Mouse (Mus musculus): ENCODE measurements around the gene Rap2c. TPM values are rescaled to one million over a fixed set of nuclear protein-coding genes. Genes with fewer than 3 reads are reported as not detected.

Gene Rap2c
- total and polyA plus RNA-seq, 3 experiments = 14.5 to 16.0 TPM; not detected in 1

GRCm38 (mm10) chrX:51012280-51012679 lies 5.5 kb downstream of the Rap2c start:
- no peaks in the 10 kb centered on the region for H3K4me1 ChIP-seq (ENCODE audit: control insufficient read depth in 1 of 2, insufficient read depth in 2 of 2, low read length in 2 of 2)
- no peak for DNase-seq (ENCODE audit: low read depth, low spot score)
- H3K27me3 ChIP-seq (ENCODE audit: control insufficient read depth in 1 of 2, insufficient read depth in 2 of 2, low read length in 2 of 2) = no peaks in the 10 kb centered on the region
- peaks cover 10% of the 10 kb centered on the region for H3K79me2 ChIP-seq (ENCODE audit: control insufficient read depth, insufficient read depth, low read length, poor library complexity)
- no peaks in the 10 kb centered on the region for H3K9me3 ChIP-seq (replicated peaks; ENCODE audit: insufficient read depth, low read length)
- no peak overlapping the region for H3K4me3 ChIP-seq (ENCODE audit: control insufficient read depth in 1 of 2, insufficient read depth in 1 of 2, low read depth in 2 of 2, low read length in 2 of 2)
- no peak overlapping the region for H3K9ac ChIP-seq (ENCODE audit: control insufficient read depth, low read depth, low read length, poor library complexity, severe bottlenecking)
- H3K36me3 ChIP-seq (ENCODE audit: control insufficient read depth in 1 of 2, insufficient read depth in 2 of 2, low read length in 2 of 2) = peaks cover 4 to 7% of the 10 kb centered on the region in 2 experiments
- TF ChIP-seq CHD2 (IDR thresholded peaks at IDR 0.05; ENCODE audit: low read length) (no peak), NELFE (IDR thresholded peaks at IDR 0.05; ENCODE audit: low read depth, low read length) (no peak), ZKSCAN1 (IDR thresholded peaks at IDR 0.05; ENCODE audit: low read depth, low read length) (no peak), ZC3H11A (IDR thresholded peaks at IDR 0.05; ENCODE audit: low read depth, low read length) (no peak), MAFK (IDR thresholded peaks at IDR 0.05; ENCODE audit: borderline replicate concordance, low read depth, low read length) (no peak), MAX (IDR thresholded peaks at IDR 0.05; ENCODE audit: low read length) (no peak), POLR2AphosphoS5 (IDR thresholded peaks at IDR 0.05; ENCODE audit: borderline replicate concordance, low read depth, low read length) (no peak), ELF1 (IDR thresholded peaks at IDR 0.05; ENCODE audit: low read depth, low read length) (no peak), MYB (IDR thresholded peaks at IDR 0.05; ENCODE audit: low read depth, low read length) (no peak), BHLHE40 (IDR thresholded peaks at IDR 0.05; ENCODE audit: borderline replicate concordance, low read depth, low read length) (no peak), MXI1 (IDR thresholded peaks at IDR 0.05; ENCODE audit: low read depth, low read length) (no peak), ZNF384 (IDR thresholded peaks at IDR 0.05; ENCODE audit: low read depth, low read length) (no peak), RAD21 (IDR thresholded peaks at IDR 0.05; ENCODE audit: low read depth, low read length) (no peak), SIN3A (IDR thresholded peaks at IDR 0.05; ENCODE audit: low read length) (no peak), POLR2AphosphoS2 (IDR thresholded peaks at IDR 0.05; ENCODE audit: low read length) (no peak), TAL1 (IDR thresholded peaks at IDR 0.05; ENCODE audit: low read length) (no peak), TBP (IDR thresholded peaks at IDR 0.05; ENCODE audit: low read depth, low read length) (no peak), UBTF (IDR thresholded peaks at IDR 0.05; ENCODE audit: borderline replicate concordance, insufficient read depth, low read depth, low read length) (no peak)
- no peak overlapping the region for H3K27ac ChIP-seq (ENCODE audit: control insufficient read depth, low read depth, low read length)

- Histone ChIP-seq H3K27me3 (ENCODE audit: control insufficient read depth in 1 of 2, insufficient read depth in 2 of 2, low read length in 2 of 2) (no peaks in the 10 kb centered on the region), H3K4me3 (ENCODE audit: control insufficient read depth in 1 of 2, insufficient read depth in 1 of 2, low read depth in 2 of 2, low read length in 2 of 2) (no peak overlapping the region), H3K27ac (ENCODE audit: control insufficient read depth, low read depth, low read length) (no peak overlapping the region), H3K9ac (ENCODE audit: control insufficient read depth, low read depth, low read length, poor library complexity, severe bottlenecking) (no peak overlapping the region), H3K36me3 (ENCODE audit: control insufficient read depth in 1 of 2, insufficient read depth in 2 of 2, low read length in 2 of 2) (peaks cover 3 to 5% of the 10 kb centered on the region in 2 experiments; a peak in 2 of 4 replicates), H3K79me2 (ENCODE audit: control insufficient read depth, insufficient read depth, low read length, poor library complexity) (peaks cover under 1% of the 10 kb centered on the region; the same call in 1 of the 2 replicates), H3K4me1 (ENCODE audit: control insufficient read depth in 1 of 2, insufficient read depth in 2 of 2, low read length in 2 of 2) (no peaks in the 10 kb centered on the region), H3K9me3 (replicated peaks; ENCODE audit: insufficient read depth, low read length) (no peaks in the 10 kb centered on the region)
- DNase-seq (ENCODE audit: low read depth, low spot score) = no peak
- no peak for TF ChIP-seq ETS1 (IDR thresholded peaks at IDR 0.05; ENCODE audit: low read depth, low read length)
- TF ChIP-seq POLR2AphosphoS5 (IDR thresholded peaks at IDR 0.05; ENCODE audit: borderline replicate concordance, low read depth, low read length) = no peak
- no peak for TF ChIP-seq EP300 (IDR thresholded peaks at IDR 0.05; ENCODE audit: low read depth in 1 of 2, low read length in 2 of 2)
- TF ChIP-seq KAT2A (conservative IDR thresholded peaks at IDR 0.05; ENCODE audit: low read depth, low read length) = no peak
- no peak for TF ChIP-seq TBP (IDR thresholded peaks at IDR 0.05; ENCODE audit: low read depth, low read length)
- TF ChIP-seq RAD21 (IDR thresholded peaks at IDR 0.05; ENCODE audit: low read depth, low read length) = no peak
Observed at GRCm38 (mm10) chrX:51010323-51010722, 7.5 kb downstream of the Rap2c start.
